Mouse (Mus musculus): Measurements from ENCODE around the gene Timm17b.

GRCm38 (mm10) chrX:7854578-7854977 lies 44.6 kb upstream of the Timm17b start:
- TF ChIP-seq MAX (IDR thresholded peaks at IDR 0.05; ENCODE audit: low read length), result no peak
- no peak for TF ChIP-seq POLR2A (IDR thresholded peaks at IDR 0.05; ENCODE audit: low read depth, low read length)
- no peak for TF ChIP-seq POLR2AphosphoS2 (IDR thresholded peaks at IDR 0.05; ENCODE audit: low read depth, low read length)
- no peak for TF ChIP-seq MAZ (IDR thresholded peaks at IDR 0.05; ENCODE audit: low read depth, low read length)

All from CH12.LX (cell line).